Mouse (Mus musculus): ENCODE data around the gene Cecr2. TPM values are rescaled to one million over a fixed set of nuclear protein-coding genes. Genes with fewer than 3 reads are reported as not detected.

Cecr2 gene
- polyA plus RNA-seq, 1 experiment from 2014 or later: 3.9 TPM

- Histone ChIP-seq H3K27me3 (ENCODE audit: insufficient read depth, low read length) (no peaks in the 10 kb centered on the region), H3K4me2 (replicated peaks; ENCODE audit: low read depth, low read length) (no peak overlapping the region), H3K9ac (replicated peaks; ENCODE audit: low read length) (no peak overlapping the region), H3K4me1 (ENCODE audit: insufficient read depth, low read length) (no peaks in the 10 kb centered on the region), H3K27ac (ENCODE audit: low read length) (no peak overlapping the region), H3K4me3 (ENCODE audit: low read length) (no peak overlapping the region), H3K36me3 (ENCODE audit: insufficient read depth, low read length) (no peaks in the 10 kb centered on the region), H3K9me3 (ENCODE audit: low read length) (no peaks in the 10 kb centered on the region)
- no peak for ATAC-seq (ENCODE audit: low FRiP score, low TSS enrichment)
- WGBS: 93% methylated on average over 2 of the region's 2 CpGs
Observed at GRCm38 (mm10) chr6:120782948-120783347, 116.8 kb downstream of the Cecr2 start.

DNA sequence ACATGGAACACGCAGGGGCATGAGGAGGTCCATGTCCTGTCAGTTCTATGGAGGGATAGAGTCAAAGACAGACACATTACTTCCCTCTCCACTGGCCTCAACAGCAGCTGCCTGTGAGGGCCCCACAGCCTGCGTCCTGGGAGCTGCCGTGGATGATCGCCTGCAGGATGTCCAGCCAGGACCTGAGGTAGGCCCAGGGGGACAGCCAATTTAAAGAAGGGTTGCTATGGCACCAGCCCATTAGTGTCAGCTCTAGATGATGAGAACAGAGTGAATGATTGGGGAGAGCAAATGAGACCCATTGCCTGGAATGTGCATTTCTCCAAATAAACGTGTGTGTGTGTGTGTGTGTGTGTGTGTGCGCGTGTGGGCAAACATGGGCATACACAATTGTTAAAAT lies 118.2 kb downstream of the Cecr2 start:
- no peak overlapping the region for H3K4me2 ChIP-seq (replicated peaks; ENCODE audit: low read depth, low read length)
- no peak overlapping the region for H3K9ac ChIP-seq (replicated peaks; ENCODE audit: low read length)
- no peaks in the 10 kb centered on the region for H3K36me3 ChIP-seq (ENCODE audit: insufficient read depth, low read length)
- WGBS: 64% methylated on average over 7 of the region's 7 CpGs
- no peaks in the 10 kb centered on the region for H3K27me3 ChIP-seq (ENCODE audit: insufficient read depth, low read length)
- H3K4me3 ChIP-seq (ENCODE audit: low read length): no peak overlapping the region
- no peak overlapping the region for H3K27ac ChIP-seq (ENCODE audit: low read length)
- no peak for ATAC-seq (ENCODE audit: low FRiP score, low TSS enrichment)
- no peaks in the 10 kb centered on the region for H3K9me3 ChIP-seq (ENCODE audit: low read length)
- no peaks in the 10 kb centered on the region for H3K4me1 ChIP-seq (ENCODE audit: insufficient read depth, low read length)

DNA sequence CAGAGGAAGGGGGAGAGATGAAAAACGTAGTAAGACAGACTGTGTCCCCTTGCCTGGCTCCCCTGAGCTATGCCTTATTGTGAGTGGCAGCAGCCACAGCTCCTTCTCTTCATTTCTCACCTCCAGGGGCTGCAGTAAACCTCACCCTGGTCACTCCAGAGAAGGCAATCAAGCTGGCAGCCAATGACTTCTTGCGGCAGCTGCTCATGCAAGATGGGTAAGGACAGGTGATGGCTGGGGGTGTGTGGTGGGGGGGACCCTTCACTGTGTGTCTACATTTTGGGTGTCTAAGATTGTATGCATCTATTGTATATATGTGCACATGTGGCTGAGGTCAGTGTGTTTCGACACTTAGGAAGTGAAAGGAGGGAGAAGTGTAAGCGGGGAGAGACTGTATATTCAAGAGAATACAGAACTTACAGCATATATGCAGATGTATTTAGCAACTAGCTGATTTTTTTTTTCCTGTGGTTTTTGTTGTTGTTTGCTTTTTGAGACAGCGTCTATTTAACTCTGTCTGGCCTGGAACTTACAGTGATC lies 122.0 kb downstream of the Cecr2 start:
- Histone ChIP-seq H3K4me1 (ENCODE audit: insufficient read depth, low read length) (no peaks in the 10 kb centered on the region), H3K4me3 (ENCODE audit: low read length) (no peak overlapping the region), H3K27me3 (ENCODE audit: insufficient read depth, low read length) (no peaks in the 10 kb centered on the region), H3K9me3 (ENCODE audit: low read length) (no peaks in the 10 kb centered on the region), H3K9ac (replicated peaks; ENCODE audit: low read length) (no peak overlapping the region), H3K27ac (ENCODE audit: low read length) (no peak overlapping the region), H3K36me3 (ENCODE audit: insufficient read depth, low read length) (peaks cover 14% of the 10 kb centered on the region), H3K4me2 (replicated peaks; ENCODE audit: low read depth, low read length) (no peak overlapping the region)
- ATAC-seq (ENCODE audit: low FRiP score, low TSS enrichment): no peak
- 69% methylated on average over 5 of the region's 5 CpGs for WGBS

- Histone ChIP-seq H3K9ac (replicated peaks; ENCODE audit: low read length) (no peak overlapping the region), H3K9me3 (ENCODE audit: low read length) (no peaks in the 10 kb centered on the region), H3K4me3 (ENCODE audit: low read length) (no peak overlapping the region), H3K27ac (ENCODE audit: low read length) (no peak overlapping the region), H3K27me3 (ENCODE audit: insufficient read depth, low read length) (no peaks in the 10 kb centered on the region), H3K4me2 (replicated peaks; ENCODE audit: low read depth, low read length) (no peak overlapping the region), H3K4me1 (ENCODE audit: insufficient read depth, low read length) (no peaks in the 10 kb centered on the region), H3K36me3 (ENCODE audit: insufficient read depth, low read length) (peaks cover 21% of the 10 kb centered on the region)
- no peak for ATAC-seq (ENCODE audit: low FRiP score, low TSS enrichment)
Observed at GRCm38 (mm10) chr6:120788904-120789303, 122.7 kb downstream of the Cecr2 start.

DNA sequence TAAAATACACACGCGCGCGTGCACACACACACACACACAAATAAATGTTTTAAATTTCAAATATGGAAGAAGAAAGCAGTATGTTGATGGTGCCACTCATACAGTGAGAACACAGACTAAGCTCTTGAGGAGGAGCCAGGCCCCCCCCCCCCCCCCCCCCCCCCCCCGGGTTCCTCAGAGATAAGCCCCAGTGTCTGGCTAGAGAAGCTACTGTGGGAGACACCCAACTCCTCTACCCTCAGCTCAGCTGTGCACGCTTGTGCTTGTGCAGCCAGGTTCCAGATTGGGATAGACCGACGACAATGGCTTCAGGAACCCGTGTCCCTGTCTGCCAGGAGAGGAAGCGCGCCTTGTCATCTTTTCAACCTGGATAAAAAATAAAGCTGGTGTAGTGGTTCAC lies 124.0 kb downstream of the Cecr2 start:
- Histone ChIP-seq H3K9me3 (ENCODE audit: low read length) (no peaks in the 10 kb centered on the region), H3K9ac (replicated peaks; ENCODE audit: low read length) (no peak overlapping the region), H3K27ac (ENCODE audit: low read length) (no peak overlapping the region), H3K4me2 (replicated peaks; ENCODE audit: low read depth, low read length) (no peak overlapping the region), H3K4me3 (ENCODE audit: low read length) (no peak overlapping the region), H3K4me1 (ENCODE audit: insufficient read depth, low read length) (no peaks in the 10 kb centered on the region), H3K27me3 (ENCODE audit: insufficient read depth, low read length) (no peaks in the 10 kb centered on the region), H3K36me3 (ENCODE audit: insufficient read depth, low read length) (peaks cover 32% of the 10 kb centered on the region)
- 88% methylated on average over 11 of the region's 11 CpGs for WGBS
- ATAC-seq (ENCODE audit: low FRiP score, low TSS enrichment): 0 out of 2 replicates have a peak, but pooled peaks have one; percentile 21

DNA sequence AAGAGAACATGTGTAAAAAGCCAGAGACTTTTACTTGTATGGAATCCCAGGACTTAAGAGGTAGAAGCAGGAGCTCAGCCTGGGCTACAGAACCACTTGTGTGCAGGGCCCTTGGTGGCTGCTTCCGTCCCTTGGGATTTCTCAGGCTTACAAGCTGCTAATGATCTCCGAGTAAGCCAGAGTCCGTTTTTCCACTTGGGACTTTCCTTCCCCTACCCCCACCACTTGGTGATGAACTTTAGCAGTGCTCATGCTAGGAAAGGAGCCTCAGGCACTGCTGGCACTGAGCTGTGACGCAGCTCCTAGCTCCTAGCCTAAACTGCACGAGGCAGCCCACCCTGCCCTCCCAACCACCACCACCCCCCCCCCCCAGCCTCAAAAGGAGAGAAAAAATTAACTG lies 124.5 kb downstream of the Cecr2 start:
- peaks cover 38% of the 10 kb centered on the region for H3K36me3 ChIP-seq (ENCODE audit: insufficient read depth, low read length)
- no peak overlapping the region for H3K27ac ChIP-seq (ENCODE audit: low read length)
- no peak overlapping the region for H3K9ac ChIP-seq (replicated peaks; ENCODE audit: low read length)
- WGBS: 49% methylated on average over 5 of the region's 5 CpGs
- H3K4me3 ChIP-seq (ENCODE audit: low read length): no peak overlapping the region
- no peaks in the 10 kb centered on the region for H3K9me3 ChIP-seq (ENCODE audit: low read length)
- H3K4me1 ChIP-seq (ENCODE audit: insufficient read depth, low read length): no peaks in the 10 kb centered on the region
- H3K4me2 ChIP-seq (replicated peaks; ENCODE audit: low read depth, low read length): no peak overlapping the region
- ATAC-seq (ENCODE audit: low FRiP score, low TSS enrichment): peak; percentile 69
- H3K27me3 ChIP-seq (ENCODE audit: insufficient read depth, low read length): no peaks in the 10 kb centered on the region

DNA sequence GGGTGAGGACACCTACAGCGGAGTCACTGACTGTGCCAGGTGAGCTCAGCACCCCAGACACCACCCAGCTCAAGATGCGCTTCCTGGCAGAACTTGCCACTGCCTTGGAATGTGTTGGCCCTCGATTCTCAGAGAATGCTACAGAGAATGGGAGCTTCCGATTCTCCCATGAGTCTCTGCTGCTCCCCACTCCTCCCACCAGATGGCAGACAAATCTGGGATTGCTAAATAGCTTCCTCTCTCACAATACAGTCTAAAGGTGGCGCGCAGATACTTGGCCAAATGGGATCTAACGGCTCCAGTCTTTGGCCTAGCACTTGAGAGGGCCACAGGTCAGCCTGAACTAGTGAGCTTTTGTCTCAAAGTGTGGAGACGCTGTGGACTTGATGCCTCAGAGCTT lies 126.8 kb downstream of the Cecr2 start:
- H3K36me3 ChIP-seq (ENCODE audit: insufficient read depth, low read length): peaks cover 59% of the 10 kb centered on the region
- WGBS: 76% methylated on average over 8 of the region's 8 CpGs

GRCm38 (mm10) chr6:120795422-120796086 lies 129.4 kb downstream of the Cecr2 start:
- ATAC-seq (ENCODE audit: low FRiP score, low TSS enrichment): no peak
- no peak overlapping the region for H3K4me2 ChIP-seq (replicated peaks; ENCODE audit: low read depth, low read length)
- H3K9ac ChIP-seq (replicated peaks; ENCODE audit: low read length): no peak overlapping the region
- no peaks in the 10 kb centered on the region for H3K27me3 ChIP-seq (ENCODE audit: insufficient read depth, low read length)
- H3K4me3 ChIP-seq (ENCODE audit: low read length): no peak overlapping the region
- 83% methylated on average over 5 of the region's 5 CpGs for WGBS
- H3K9me3 ChIP-seq (ENCODE audit: low read length): no peaks in the 10 kb centered on the region
- H3K36me3 ChIP-seq (ENCODE audit: insufficient read depth, low read length): peaks cover 71% of the 10 kb centered on the region
- no peak overlapping the region for H3K27ac ChIP-seq (ENCODE audit: low read length)
- no peaks in the 10 kb centered on the region for H3K4me1 ChIP-seq (ENCODE audit: insufficient read depth, low read length)

More for the DNA sequence above, 126.8 kb downstream of the Cecr2 start:
- Histone ChIP-seq H3K27me3 (ENCODE audit: insufficient read depth, low read length) (no peaks in the 10 kb centered on the region), H3K9ac (replicated peaks; ENCODE audit: low read length) (no peak overlapping the region), H3K4me2 (replicated peaks; ENCODE audit: low read depth, low read length) (no peak overlapping the region), H3K9me3 (ENCODE audit: low read length) (no peaks in the 10 kb centered on the region), H3K4me3 (ENCODE audit: low read length) (no peak overlapping the region), H3K27ac (ENCODE audit: low read length) (no peak overlapping the region), H3K4me1 (ENCODE audit: insufficient read depth, low read length) (no peaks in the 10 kb centered on the region)
- no peak for ATAC-seq (ENCODE audit: low FRiP score, low TSS enrichment)

DNA sequence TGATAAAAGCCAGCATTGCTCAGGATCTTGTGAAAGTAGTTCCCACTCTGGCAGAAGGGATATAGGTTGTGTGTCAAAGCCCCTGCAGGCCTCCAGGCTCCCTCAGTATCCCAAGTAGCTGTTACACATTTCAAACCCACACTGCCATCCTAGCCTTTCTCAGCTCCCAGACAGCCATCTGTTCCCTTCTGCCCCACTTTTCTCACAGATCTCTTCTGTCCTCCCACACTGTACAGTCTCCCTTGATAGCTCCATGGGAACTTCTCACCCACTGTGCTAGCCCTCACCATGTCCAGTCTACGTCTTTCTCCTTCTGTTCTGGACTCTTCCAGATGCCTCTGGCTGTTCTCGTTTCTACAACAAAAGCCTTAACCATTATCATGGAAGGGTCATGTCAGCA lies 129.9 kb downstream of the Cecr2 start:
- Histone ChIP-seq H3K4me3 (ENCODE audit: low read length) (no peak overlapping the region), H3K27me3 (ENCODE audit: insufficient read depth, low read length) (no peaks in the 10 kb centered on the region), H3K36me3 (ENCODE audit: insufficient read depth, low read length) (peaks cover 76% of the 10 kb centered on the region), H3K9ac (replicated peaks; ENCODE audit: low read length) (no peak overlapping the region), H3K4me2 (replicated peaks; ENCODE audit: low read depth, low read length) (no peak overlapping the region), H3K4me1 (ENCODE audit: insufficient read depth, low read length) (no peaks in the 10 kb centered on the region), H3K9me3 (ENCODE audit: low read length) (no peaks in the 10 kb centered on the region), H3K27ac (ENCODE audit: low read length) (no peak overlapping the region)
- WGBS: 95% methylated on average over 2 of the region's 2 CpGs
- no peak for ATAC-seq (ENCODE audit: low FRiP score, low TSS enrichment)

DNA sequence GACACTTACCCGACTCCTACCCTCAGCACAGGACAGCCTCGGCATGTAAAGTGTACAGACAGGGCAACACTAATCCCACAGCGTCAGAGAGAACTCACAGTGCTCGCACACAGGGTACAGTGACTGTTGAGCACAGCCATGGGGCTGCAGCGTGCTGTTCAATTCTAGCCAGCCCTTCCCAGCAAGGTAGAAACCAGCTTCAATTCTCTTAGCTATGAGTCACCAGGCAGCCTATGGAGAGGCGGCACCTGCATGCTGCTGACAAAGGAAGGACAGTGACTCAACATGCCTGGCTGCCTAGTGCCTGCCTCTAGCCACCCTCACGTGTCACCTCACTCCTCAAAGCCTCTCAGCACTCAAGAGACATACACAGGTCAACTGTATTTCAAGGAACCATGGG lies 131.8 kb downstream of the Cecr2 start:
- WGBS: 86% methylated on average over 7 of the region's 7 CpGs
- H3K4me3 ChIP-seq (ENCODE audit: low read length): no peak overlapping the region
- ATAC-seq (ENCODE audit: low FRiP score, low TSS enrichment): no peak; the same call in 1 of the 2 replicates

More for the DNA sequence above, 131.8 kb downstream of the Cecr2 start:
- H3K9ac ChIP-seq (replicated peaks; ENCODE audit: low read length): no peak overlapping the region
- no peak overlapping the region for H3K27ac ChIP-seq (ENCODE audit: low read length)
- no peaks in the 10 kb centered on the region for H3K4me1 ChIP-seq (ENCODE audit: insufficient read depth, low read length)
- no peak overlapping the region for H3K4me2 ChIP-seq (replicated peaks; ENCODE audit: low read depth, low read length)
- no peaks in the 10 kb centered on the region for H3K27me3 ChIP-seq (ENCODE audit: insufficient read depth, low read length)
- peaks cover 80% of the 10 kb centered on the region for H3K36me3 ChIP-seq (ENCODE audit: insufficient read depth, low read length)
- H3K9me3 ChIP-seq (ENCODE audit: low read length): no peaks in the 10 kb centered on the region

All from kidney, embryonic 16.5 days (tissue).